25 mouse cellular contexts compared by ENCODE assay signal in the genomic region with DNA sequence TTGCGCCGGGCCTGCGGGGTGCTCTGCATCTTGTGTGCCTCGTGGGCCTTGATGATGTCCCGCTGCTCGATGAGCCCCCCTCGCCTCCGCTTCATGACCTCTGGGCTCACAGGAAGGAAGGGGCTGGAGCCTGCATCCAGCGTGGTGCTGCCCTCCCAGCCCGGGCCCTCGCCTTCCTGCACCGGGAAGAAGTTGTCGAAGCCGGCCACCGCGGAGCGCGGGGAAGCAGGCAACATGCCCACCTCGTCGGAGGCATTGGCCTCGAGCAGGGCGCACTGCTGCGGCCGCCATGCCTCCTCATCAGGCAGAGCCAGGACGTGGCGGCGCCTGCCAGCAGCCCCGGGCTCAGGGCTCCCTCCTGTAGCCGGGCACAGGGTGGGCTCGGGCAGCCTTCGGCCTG.
DNase-seq lines count a peak whose midpoint lies in the region; TF ChIP-seq lines count a peak whose summit lies in the region.
"Had no signal": no experiment of that assay in that cellular context is flagged by ENCODE, and none has a peak within 500 bp of the region (broad histone marks: within the 10 kb centered on the region; RNA-seq: fewer than 3 reads in every experiment).

No protein-coding gene starts in this region.

- peak overlapping the region; percentile 28; the same call in 1 of the 2 replicates for H3K27ac ChIP-seq in layer of hippocampus, adult 2 months
- H3K27ac ChIP-seq: forebrain, embryonic 13.5 days; hindbrain, embryonic 14.5 days; limb, embryonic 12.5 days; liver, embryonic 15.5 days; midbrain, embryonic 10.5 days; midbrain, embryonic 15.5 days; neural tube, embryonic 15.5 days had no signal

- H3K4me3 ChIP-seq in layer of hippocampus, adult 2 months = no peak overlapping the region
- H3K4me3 ChIP-seq: forebrain, embryonic 13.5 days; limb, embryonic 12.5 days; liver, embryonic 15.5 days; midbrain, embryonic 10.5 days; midbrain, embryonic 15.5 days; neural tube, embryonic 15.5 days had no signal

- DNase-seq in layer of hippocampus, adult 2 months (ENCODE audit: low spot score in 2 of 2) = no peak
- DNase-seq in layer of hippocampus, postnatal 10 days (ENCODE audit: low spot score in 2 of 2) = no peak
- DNase-seq in ZHBTc4 (ENCODE audit: low read depth, low spot score) = peak; percentile 43
- DNase-seq in cerebellum, postnatal 14 days = peak; percentile 61 to 77
- no peak for DNase-seq in ovary, postnatal 10 days (ENCODE audit: low spot score)
- no peak for DNase-seq in right cerebral cortex, postnatal 14 days
- DNase-seq: adrenal gland, adult 2 months; adrenal gland, postnatal 36 days; B cell, adult 2 months; gastrocnemius, postnatal 25 days; heart, adult 18-20 months; heart, postnatal 4 days; kidney, adult 9 months; kidney, postnatal 10 days; layer of hippocampus, adult 9-11 months; lung, embryonic 14.5 days; lung, postnatal 14 days; thymus, postnatal 4 days had no signal

- no peak for TF ChIP-seq CTCF in layer of hippocampus, adult 2 months (conservative IDR thresholded peaks at IDR 0.05)

Comparison
In these comparisons a context has a peak if more than half of its experiments do, and no peak if none do; other contexts are left out.
1. DNase-seq: peak in ZHBTc4 (single experiment) and cerebellum, postnatal 14 days (2 of 2); none in layer of hippocampus, adult 2 months (0 of 2), layer of hippocampus, postnatal 10 days (0 of 2), ovary, postnatal 10 days (single experiment) and right cerebral cortex, postnatal 14 days (single experiment).